Mouse (Mus musculus): ENCODE measurements at regions not wholly inside any gene's neighbourhood (a gene's known extent, or its start where the extent isn't known, plus 50 kb on each side); places are given as distances from the start of the nearest gene placed in this dataset.

- Histone ChIP-seq H3K9me3 (ENCODE audit: low read length) (no peaks in the 10 kb centered on the region), H3K4me1 (replicated peaks; ENCODE audit: low read depth, low read length) (no peaks in the 10 kb centered on the region), H3K36me3 (ENCODE audit: insufficient read depth, low read length) (no peaks in the 10 kb centered on the region), H3K4me3 (replicated peaks; ENCODE audit: low read length) (no peak overlapping the region), H3K27me3 (ENCODE audit: insufficient read depth, low read length) (no peaks in the 10 kb centered on the region)
- no peak for TF ChIP-seq NANOG (IDR thresholded peaks at IDR 0.05; ENCODE audit: borderline replicate concordance, low read length)
- TF ChIP-seq POU5F1 (IDR thresholded peaks at IDR 0.05; ENCODE audit: borderline replicate concordance, low read length): no peak
- TF ChIP-seq CTCF (conservative IDR thresholded peaks at IDR 0.05; ENCODE audit: low read length): no peak
Measured at GRCm38 (mm10) chr12:33719063-33719462, 209.2 kb upstream of the Ferd3l start.

- H3K9me3 ChIP-seq (ENCODE audit: low read length): no peaks in the 10 kb centered on the region
- H3K36me3 ChIP-seq (ENCODE audit: insufficient read depth, low read length): no peaks in the 10 kb centered on the region
- no peaks in the 10 kb centered on the region for H3K4me1 ChIP-seq (replicated peaks; ENCODE audit: low read depth, low read length)
- no peak for TF ChIP-seq CTCF (conservative IDR thresholded peaks at IDR 0.05; ENCODE audit: low read length)
- no peak for TF ChIP-seq NANOG (IDR thresholded peaks at IDR 0.05; ENCODE audit: borderline replicate concordance, low read length)
- no peak for TF ChIP-seq POU5F1 (IDR thresholded peaks at IDR 0.05; ENCODE audit: borderline replicate concordance, low read length)
- H3K4me3 ChIP-seq (replicated peaks; ENCODE audit: low read length): no peak overlapping the region
- H3K27me3 ChIP-seq (ENCODE audit: insufficient read depth, low read length): no peaks in the 10 kb centered on the region
Measured at GRCm38 (mm10) chr12:33731937-33732336, 196.3 kb upstream of the Ferd3l start.

- H3K4me3 ChIP-seq (replicated peaks; ENCODE audit: low read length): no peak overlapping the region
- TF ChIP-seq CTCF (conservative IDR thresholded peaks at IDR 0.05; ENCODE audit: low read length) (no peak), NANOG (IDR thresholded peaks at IDR 0.05; ENCODE audit: borderline replicate concordance, low read length) (no peak), POU5F1 (IDR thresholded peaks at IDR 0.05; ENCODE audit: borderline replicate concordance, low read length) (no peak)
Measured at GRCm38 (mm10) chr12:33775563-33776468, 152.4 kb upstream of the Ferd3l start.

GRCm38 (mm10) chr12:33778477-33778876 is 149.7 kb upstream of the Ferd3l start:
- H3K36me3 ChIP-seq (ENCODE audit: insufficient read depth, low read length): no peaks in the 10 kb centered on the region
- no peak overlapping the region for H3K4me3 ChIP-seq (replicated peaks; ENCODE audit: low read length)
- H3K27me3 ChIP-seq (ENCODE audit: insufficient read depth, low read length): no peaks in the 10 kb centered on the region
- no peaks in the 10 kb centered on the region for H3K9me3 ChIP-seq (ENCODE audit: low read length)
- TF ChIP-seq CTCF (conservative IDR thresholded peaks at IDR 0.05; ENCODE audit: low read length) (no peak), NANOG (IDR thresholded peaks at IDR 0.05; ENCODE audit: borderline replicate concordance, low read length) (no peak), POU5F1 (IDR thresholded peaks at IDR 0.05; ENCODE audit: borderline replicate concordance, low read length) (no peak)
- no peaks in the 10 kb centered on the region for H3K4me1 ChIP-seq (replicated peaks; ENCODE audit: low read depth, low read length)

More at GRCm38 (mm10) chr12:33775563-33776468, 152.4 kb upstream of the Ferd3l start:
- H3K36me3 ChIP-seq (ENCODE audit: insufficient read depth, low read length): no peaks in the 10 kb centered on the region
- H3K9me3 ChIP-seq (ENCODE audit: low read length): no peaks in the 10 kb centered on the region
- no peaks in the 10 kb centered on the region for H3K27me3 ChIP-seq (ENCODE audit: insufficient read depth, low read length)
- H3K4me1 ChIP-seq (replicated peaks; ENCODE audit: low read depth, low read length): no peaks in the 10 kb centered on the region

- H3K4me3 ChIP-seq (replicated peaks; ENCODE audit: low read length): no peak overlapping the region
- H3K36me3 ChIP-seq (ENCODE audit: insufficient read depth, low read length): no peaks in the 10 kb centered on the region
- no peaks in the 10 kb centered on the region for H3K9me3 ChIP-seq (ENCODE audit: low read length)
- no peaks in the 10 kb centered on the region for H3K27me3 ChIP-seq (ENCODE audit: insufficient read depth, low read length)
- H3K4me1 ChIP-seq (replicated peaks; ENCODE audit: low read depth, low read length): no peaks in the 10 kb centered on the region
- no peak for TF ChIP-seq CTCF (conservative IDR thresholded peaks at IDR 0.05; ENCODE audit: low read length)
- TF ChIP-seq NANOG (IDR thresholded peaks at IDR 0.05; ENCODE audit: borderline replicate concordance, low read length): no peak
- TF ChIP-seq POU5F1 (IDR thresholded peaks at IDR 0.05; ENCODE audit: borderline replicate concordance, low read length): no peak
Measured at GRCm38 (mm10) chr12:33779898-33780297, 148.3 kb upstream of the Ferd3l start.

GRCm38 (mm10) chr12:33804206-33804791 is 123.9 kb upstream of the Ferd3l start:
- TF ChIP-seq CTCF (conservative IDR thresholded peaks at IDR 0.05; ENCODE audit: low read length) (no peak), NANOG (IDR thresholded peaks at IDR 0.05; ENCODE audit: borderline replicate concordance, low read length) (no peak), POU5F1 (IDR thresholded peaks at IDR 0.05; ENCODE audit: borderline replicate concordance, low read length) (no peak)
- Histone ChIP-seq H3K4me3 (replicated peaks; ENCODE audit: low read length) (no peak overlapping the region), H3K4me1 (replicated peaks; ENCODE audit: low read depth, low read length) (no peaks in the 10 kb centered on the region), H3K27me3 (ENCODE audit: insufficient read depth, low read length) (no peaks in the 10 kb centered on the region), H3K36me3 (ENCODE audit: insufficient read depth, low read length) (no peaks in the 10 kb centered on the region), H3K9me3 (ENCODE audit: low read length) (no peaks in the 10 kb centered on the region)

GRCm38 (mm10) chr12:33825571-33825970 is 102.7 kb upstream of the Ferd3l start:
- TF ChIP-seq NANOG (IDR thresholded peaks at IDR 0.05; ENCODE audit: borderline replicate concordance, low read length) (no peak), POU5F1 (IDR thresholded peaks at IDR 0.05; ENCODE audit: borderline replicate concordance, low read length) (no peak), CTCF (conservative IDR thresholded peaks at IDR 0.05; ENCODE audit: low read length) (no peak)
- H3K9me3 ChIP-seq (ENCODE audit: low read length): no peaks in the 10 kb centered on the region
- H3K36me3 ChIP-seq (ENCODE audit: insufficient read depth, low read length): no peaks in the 10 kb centered on the region
- no peaks in the 10 kb centered on the region for H3K4me1 ChIP-seq (replicated peaks; ENCODE audit: low read depth, low read length)
- H3K4me3 ChIP-seq (replicated peaks; ENCODE audit: low read length): no peak overlapping the region
- no peaks in the 10 kb centered on the region for H3K27me3 ChIP-seq (ENCODE audit: insufficient read depth, low read length)

- TF ChIP-seq NANOG (IDR thresholded peaks at IDR 0.05; ENCODE audit: borderline replicate concordance, low read length): no peak
- no peak for TF ChIP-seq CTCF (conservative IDR thresholded peaks at IDR 0.05; ENCODE audit: low read length)
- TF ChIP-seq POU5F1 (IDR thresholded peaks at IDR 0.05; ENCODE audit: borderline replicate concordance, low read length): no peak
- Histone ChIP-seq H3K36me3 (ENCODE audit: insufficient read depth, low read length) (no peaks in the 10 kb centered on the region), H3K27me3 (ENCODE audit: insufficient read depth, low read length) (no peaks in the 10 kb centered on the region), H3K4me1 (replicated peaks; ENCODE audit: low read depth, low read length) (no peaks in the 10 kb centered on the region), H3K9me3 (ENCODE audit: low read length) (no peaks in the 10 kb centered on the region), H3K4me3 (replicated peaks; ENCODE audit: low read length) (no peak overlapping the region)
Measured at GRCm38 (mm10) chr12:33849088-33849487, 79.1 kb upstream of the Ferd3l start.

Data from E14TG2a.4 (cell line).